Mouse (Mus musculus): ENCODE measurements around the gene Fndc3b. TPM values are rescaled to one million over a fixed set of nuclear protein-coding genes. Genes with fewer than 3 reads are reported as not detected.
A peak's percentile ranks its signal among the peaks of the same experiment; 100 is the strongest.
"Not testable (repeated sequence)": the region's sequence is repeated elsewhere in the genome, so short reads cannot be mapped to it uniquely, and the experiment has no call there.

The Fndc3b gene
- total RNA-seq, 2 experiments from 2014 or later = 13.9 to 18.5 TPM

- no peak for DNase-seq (ENCODE audit: low spot score)
Observed at GRCm38 (mm10) chr3:27511765-27512164, 199.3 kb downstream of the Fndc3b start.

GRCm38 (mm10) chr3:27506886-27507285 is 204.2 kb downstream of the Fndc3b start:
- DNase-seq (ENCODE audit: low spot score) = no peak

GRCm38 (mm10) chr3:27505582-27505981 is 205.5 kb downstream of the Fndc3b start:
- DNase-seq (ENCODE audit: low spot score) = no peak

GRCm38 (mm10) chr3:27503279-27504038 is 207.6 kb downstream of the Fndc3b start:
- no peak for DNase-seq (ENCODE audit: low spot score)

GRCm38 (mm10) chr3:27495296-27496073 is 215.6 kb downstream of the Fndc3b start:
- DNase-seq (ENCODE audit: low spot score) = no peak

GRCm38 (mm10) chr3:27494698-27495097 is 216.4 kb downstream of the Fndc3b start:
- DNase-seq (ENCODE audit: low spot score) = no peak

- DNase-seq (ENCODE audit: low spot score) = peak; percentile 47
Observed at GRCm38 (mm10) chr3:27494066-27494465, 217.0 kb downstream of the Fndc3b start.

GRCm38 (mm10) chr3:27491821-27492220 is 219.3 kb downstream of the Fndc3b start:
- no peak for DNase-seq (ENCODE audit: low spot score)

- DNase-seq (ENCODE audit: low spot score) = no peak
Observed at GRCm38 (mm10) chr3:27491367-27491766, 219.7 kb downstream of the Fndc3b start.

- no peak for DNase-seq (ENCODE audit: low spot score)
Observed at GRCm38 (mm10) chr3:27490891-27491290, 220.2 kb downstream of the Fndc3b start.

GRCm38 (mm10) chr3:27489550-27489949 is 221.6 kb downstream of the Fndc3b start:
- DNase-seq (ENCODE audit: low spot score) = no peak

GRCm38 (mm10) chr3:27485141-27485540 is 226.0 kb downstream of the Fndc3b start:
- no peak for DNase-seq (ENCODE audit: low spot score)

- no peak for DNase-seq (ENCODE audit: low spot score)
Observed at GRCm38 (mm10) chr3:27484698-27485097, 226.4 kb downstream of the Fndc3b start.

GRCm38 (mm10) chr3:27483762-27484161 is 227.3 kb downstream of the Fndc3b start:
- DNase-seq (ENCODE audit: low spot score) = no peak

- no peak for DNase-seq (ENCODE audit: low spot score)
Observed at GRCm38 (mm10) chr3:27483321-27483720, 227.8 kb downstream of the Fndc3b start.

GRCm38 (mm10) chr3:27481738-27482137 is 229.4 kb downstream of the Fndc3b start:
- no peak for DNase-seq (ENCODE audit: low spot score)

- DNase-seq (ENCODE audit: low spot score) = no peak
Observed at GRCm38 (mm10) chr3:27479378-27479777, 231.7 kb downstream of the Fndc3b start.

GRCm38 (mm10) chr3:27478563-27479156 is 232.4 kb downstream of the Fndc3b start:
- DNase-seq (ENCODE audit: low spot score) = no peak

- DNase-seq (ENCODE audit: low spot score) = not testable (repeated sequence)
Observed at GRCm38 (mm10) chr3:27477749-27478148, 233.4 kb downstream of the Fndc3b start.

GRCm38 (mm10) chr3:27475899-27476298 is 235.2 kb downstream of the Fndc3b start:
- DNase-seq (ENCODE audit: low spot score) = no peak

- peak; percentile 55 for DNase-seq (ENCODE audit: low spot score)
Observed at GRCm38 (mm10) chr3:27473801-27474599, 237.1 kb downstream of the Fndc3b start.
